Mouse (Mus musculus) cerebellum, adult 8-10 months (tissue): ENCODE measurements around the gene Zfp488.
A peak's percentile ranks its signal among the peaks of the same experiment; 100 is the strongest.

Source experiments
- DNase-seq: peaks from one replicate; pipeline ENCODE4 v3.0.0; 2022

Gene Zfp488

DNA sequence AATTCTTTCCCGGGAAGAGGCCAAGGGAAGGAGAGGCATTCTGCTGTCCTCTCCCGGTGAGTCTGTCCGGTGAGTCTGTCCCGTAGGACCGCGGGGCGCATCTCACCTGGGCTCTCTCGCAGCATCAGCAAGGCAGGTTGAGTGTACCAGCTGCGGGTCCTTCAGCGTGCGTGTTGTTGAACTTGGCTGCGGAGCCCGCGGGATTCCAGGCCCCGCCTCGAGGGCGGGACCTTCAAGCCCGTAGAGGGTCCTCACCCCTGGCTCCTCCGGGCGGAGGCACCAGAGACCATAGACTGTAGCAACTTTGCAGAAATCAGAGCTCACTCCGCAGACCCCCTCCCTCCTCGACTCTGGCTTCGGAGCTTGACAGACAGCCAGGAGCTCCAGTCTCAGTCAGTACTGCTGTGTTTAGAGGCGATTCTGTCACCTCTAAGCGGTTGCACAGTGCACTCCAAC is at the start of gene Zfp488:
Gene Zfp488, minus strand, starts transcription at position 161 of the 456 bp plus-strand sequence.
- DNase-seq, result no peak

DNA sequence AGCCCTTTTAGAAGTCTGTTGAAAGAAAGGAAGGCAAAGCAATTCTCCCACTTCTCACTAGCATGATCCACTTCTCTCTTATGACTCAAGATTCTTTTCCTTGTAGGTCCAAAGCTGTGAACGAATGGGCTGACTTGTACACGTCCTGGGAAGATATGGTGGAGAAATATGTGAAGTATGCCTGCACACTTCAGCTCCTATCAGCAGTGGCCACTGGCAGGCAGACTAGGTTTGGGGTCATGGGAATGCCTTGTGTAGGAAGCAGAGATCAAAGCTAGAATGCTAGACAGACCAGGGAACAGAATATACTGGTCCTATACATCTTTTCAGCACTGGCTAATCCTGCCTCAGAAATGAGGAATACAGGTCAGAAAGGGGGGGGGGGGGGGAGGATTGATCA is 48.1 kb upstream of the Zfp488 start:
- no peak for DNase-seq

DNA sequence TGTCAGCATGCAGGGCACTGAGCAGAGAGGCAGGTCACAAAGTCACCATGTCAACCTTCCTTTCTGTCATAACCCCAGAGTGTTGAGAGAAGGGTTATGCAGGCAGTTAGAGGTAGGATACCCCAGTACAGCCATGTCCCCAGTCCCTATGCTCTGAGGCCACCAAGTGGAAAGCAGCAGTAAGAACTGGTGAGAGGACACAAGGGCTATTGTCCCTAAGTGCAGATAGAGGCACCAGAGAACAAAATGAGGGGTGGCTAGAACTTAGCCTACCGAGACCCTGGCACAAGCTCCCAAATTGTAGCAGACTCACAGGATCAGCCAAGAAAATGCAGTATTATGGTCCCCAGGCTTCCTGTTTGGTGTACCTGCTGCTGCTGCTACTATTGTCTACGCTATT is 38.4 kb upstream of the Zfp488 start:
- DNase-seq, result no peak

DNA sequence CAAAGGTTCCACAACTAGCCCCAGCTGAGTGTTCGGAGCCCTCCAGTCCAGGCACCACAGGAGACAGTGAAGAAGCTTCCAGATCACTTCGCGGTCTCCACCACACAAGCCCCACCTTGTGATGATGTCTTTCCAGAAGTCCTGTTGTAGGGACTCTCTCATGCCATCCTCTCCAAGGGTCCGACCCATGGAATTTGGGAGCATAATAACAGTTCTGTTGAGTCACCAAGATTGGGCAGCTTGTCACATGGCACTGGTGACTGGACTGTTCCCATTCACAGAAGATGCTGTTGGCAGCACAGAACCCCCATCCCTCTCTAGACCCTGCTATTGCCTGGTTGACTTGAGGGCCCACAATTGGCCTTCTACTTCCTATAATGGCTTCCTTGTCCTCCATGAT is 37.8 kb upstream of the Zfp488 start, which contains the start of gene Gm5460:
Gene Gm5460, plus strand, starts transcription at position 378 of the 400 bp plus-strand sequence.
- DNase-seq, result no peak

DNA sequence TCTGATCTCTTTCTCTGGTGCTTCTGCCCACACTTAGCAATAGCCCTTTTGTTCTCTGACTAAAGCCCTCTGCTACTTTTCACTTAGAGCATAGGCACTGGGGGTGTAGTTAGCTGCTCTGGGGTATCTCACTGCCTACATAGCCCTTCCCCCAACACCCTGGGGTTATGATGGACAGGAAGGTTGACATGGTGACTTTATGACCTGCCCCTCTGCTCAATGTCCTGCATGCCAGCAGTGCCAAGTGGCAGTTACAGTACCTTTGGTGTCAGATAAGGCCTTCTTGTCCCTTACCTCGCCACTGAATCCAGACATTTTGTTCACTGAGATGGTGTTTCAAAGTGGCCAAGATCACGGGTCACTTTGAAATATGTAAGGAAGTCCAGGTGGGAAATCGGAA is 36.5 kb upstream of the Zfp488 start, which contains the start of gene Gm30083:
Gene Gm30083, minus strand, starts transcription at position 120 of the 400 bp plus-strand sequence.
- no peak for DNase-seq

DNA sequence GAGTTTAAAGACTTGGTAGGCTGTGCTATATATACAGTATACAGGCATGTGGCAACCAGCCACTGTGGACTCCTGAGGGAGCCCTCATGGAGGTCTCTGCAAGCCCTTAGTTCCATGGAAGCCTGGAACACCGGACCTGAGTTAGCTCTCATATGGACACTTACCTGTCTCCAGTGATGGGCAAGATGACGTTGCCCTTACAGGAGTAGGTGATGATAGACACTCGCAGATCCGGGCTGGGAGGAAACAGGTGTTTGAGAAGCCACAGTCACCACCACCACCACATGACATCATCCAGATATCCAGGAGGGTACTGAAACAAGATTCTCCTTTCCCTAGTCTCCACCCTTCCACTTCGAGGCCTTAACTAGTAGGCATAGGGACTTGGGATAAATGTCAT is 23.8 kb upstream of the Zfp488 start:
- no peak for DNase-seq

DNA sequence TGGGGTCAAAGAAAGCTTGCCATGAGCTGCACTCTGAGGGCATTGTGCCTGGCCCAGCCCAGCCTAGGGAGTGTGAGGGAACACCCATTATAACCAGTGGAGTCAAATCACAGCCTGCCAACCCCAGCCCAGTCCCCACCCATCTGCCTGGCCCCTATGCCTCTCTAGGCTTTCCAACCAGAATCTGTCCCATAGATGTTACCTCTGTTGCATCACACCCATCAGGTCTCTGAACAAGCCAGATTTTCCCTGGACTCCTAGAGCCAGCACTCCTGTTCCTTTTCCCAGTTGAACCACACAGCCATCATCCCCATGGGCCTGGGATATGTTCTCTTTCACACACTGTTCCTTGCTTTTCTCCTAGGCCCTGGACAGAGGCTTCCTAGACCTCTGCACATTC is 22.9 kb upstream of the Zfp488 start:
- DNase-seq, result no peak

DNA sequence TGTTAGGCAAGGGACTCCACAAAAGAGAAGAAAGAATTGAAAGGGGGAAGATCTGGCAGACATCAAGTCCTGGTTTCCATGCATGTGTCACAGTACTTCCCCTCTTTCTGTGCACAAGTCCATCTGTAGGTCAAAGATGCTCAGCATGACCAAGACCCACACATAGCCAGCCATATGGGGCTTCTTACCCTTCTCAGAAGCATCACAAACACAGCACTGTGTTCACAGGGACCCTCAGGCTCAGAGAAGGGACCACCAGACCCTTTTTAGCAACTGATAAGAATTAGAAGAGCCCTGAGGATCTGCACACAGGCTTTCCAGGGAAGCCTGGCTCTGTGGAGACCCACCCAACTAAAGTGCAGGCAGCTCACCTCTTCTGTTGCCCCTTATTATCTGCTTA is 21.5 kb upstream of the Zfp488 start:
- DNase-seq, result no peak

DNA sequence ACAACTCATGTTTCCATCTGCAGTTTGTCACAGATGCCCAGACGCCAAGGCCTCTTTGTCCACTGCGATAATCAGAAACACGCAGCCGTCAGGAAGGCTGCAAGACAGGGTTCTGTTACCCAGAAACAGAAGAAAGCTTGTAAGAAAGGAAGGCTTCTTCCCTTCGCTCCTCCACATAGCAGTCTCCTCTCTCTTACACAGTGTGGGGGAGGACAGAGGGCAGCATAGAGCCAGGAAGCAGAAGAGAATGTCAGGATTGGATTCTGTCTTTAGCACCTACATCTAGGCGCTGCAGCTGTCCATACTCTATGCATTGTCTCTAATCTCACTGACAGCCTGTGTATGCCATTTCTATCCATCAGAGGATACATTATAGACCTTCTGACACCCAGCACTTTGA is 18.9 kb upstream of the Zfp488 start:
- no peak for DNase-seq

DNA sequence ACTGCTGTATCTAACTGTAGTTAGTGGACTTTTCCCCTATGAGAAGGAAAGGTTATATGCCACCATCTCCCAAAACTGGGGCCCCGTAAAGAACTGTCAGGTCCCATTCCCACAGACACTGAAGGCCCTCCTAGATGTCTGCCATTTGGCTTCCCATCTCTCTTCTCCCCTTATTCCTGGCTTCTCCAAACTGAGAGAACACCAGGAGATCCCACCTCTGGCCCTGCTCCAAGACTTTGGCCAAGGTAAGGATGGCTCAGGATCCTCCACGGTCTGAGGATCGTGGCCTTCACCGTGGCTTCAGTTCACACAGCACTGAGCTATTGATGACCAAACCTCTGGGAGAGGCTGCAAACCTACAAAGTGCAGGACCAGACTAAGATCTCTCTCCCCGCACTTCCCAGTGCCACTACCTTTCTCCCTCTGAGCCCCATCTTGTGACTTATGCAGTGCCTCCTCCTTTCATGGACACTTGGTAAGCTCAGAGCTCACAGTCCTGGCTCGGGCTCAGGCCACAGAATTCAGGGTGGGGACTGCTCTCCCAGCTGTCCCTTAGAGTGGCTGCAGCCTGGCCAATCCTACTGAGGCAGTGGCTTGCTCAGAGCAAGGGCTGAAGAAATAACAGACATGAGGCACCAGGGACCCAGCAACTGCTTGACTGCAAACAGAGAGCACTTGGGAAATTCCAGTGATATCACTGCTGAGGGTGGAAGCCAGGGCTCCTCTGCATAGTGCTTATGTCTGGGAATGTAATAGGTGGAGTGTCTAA is 15.1 kb upstream of the Zfp488 start:
- no peak for DNase-seq

DNA sequence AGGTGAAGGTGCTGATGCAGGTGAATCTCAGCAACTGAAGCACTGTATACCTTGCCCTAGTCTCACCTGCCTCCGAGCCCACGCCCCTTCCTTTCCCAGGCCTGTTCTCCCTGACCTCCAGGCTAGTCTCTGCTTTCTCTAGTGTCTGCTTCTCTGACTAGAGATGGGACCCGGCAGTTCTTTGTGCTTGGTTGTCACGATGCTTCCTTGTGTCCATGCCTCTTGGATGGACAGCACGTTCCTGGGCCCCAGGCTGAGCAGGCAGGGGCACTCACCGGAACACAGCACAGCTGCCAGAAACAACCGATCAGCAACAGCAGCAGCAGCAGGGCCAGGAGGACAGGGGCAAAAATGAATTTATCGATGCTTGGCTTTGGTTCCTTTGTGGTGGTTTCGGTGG is 14.5 kb upstream of the Zfp488 start:
- no peak for DNase-seq

DNA sequence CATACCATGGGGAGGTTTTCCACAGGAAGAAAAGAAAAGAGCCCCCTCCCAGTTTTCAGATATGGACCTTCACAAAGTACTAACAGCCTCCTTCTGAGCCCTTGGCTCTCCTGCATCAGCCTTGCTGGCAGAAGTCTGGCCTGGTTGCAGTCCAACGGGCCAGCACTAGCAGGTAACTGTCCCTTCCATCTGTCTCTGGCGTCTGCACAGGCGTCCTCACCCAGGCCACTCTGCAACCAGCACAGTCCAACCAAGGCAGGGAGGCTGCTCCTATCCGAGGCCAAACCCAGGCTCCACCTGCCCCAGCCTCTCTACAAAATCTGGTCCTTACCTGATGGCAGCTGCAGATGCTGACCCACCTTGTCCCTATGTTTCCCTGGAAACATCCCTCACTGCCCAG is 13.4 kb upstream of the Zfp488 start:
- DNase-seq, result peak; percentile 71

DNA sequence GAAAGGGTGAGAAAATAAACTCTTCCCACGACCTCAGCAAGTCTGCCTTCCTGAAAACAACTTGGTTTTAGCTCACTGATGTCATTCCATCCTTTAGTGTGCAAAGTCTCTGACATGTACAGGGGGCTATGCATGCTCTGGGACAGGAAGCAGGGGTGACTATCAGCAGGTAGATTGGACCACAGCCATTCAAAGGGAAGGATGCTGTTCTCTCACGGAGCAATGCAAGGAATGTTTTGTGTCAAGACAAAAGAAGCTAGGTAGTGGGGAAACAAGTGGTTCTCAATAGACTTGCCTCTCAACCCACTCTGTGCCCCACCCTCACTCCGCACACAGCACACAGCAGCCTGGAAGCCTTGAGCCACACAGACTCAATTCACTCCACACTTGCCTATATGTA is 10.6 kb upstream of the Zfp488 start:
- DNase-seq, result no peak

DNA sequence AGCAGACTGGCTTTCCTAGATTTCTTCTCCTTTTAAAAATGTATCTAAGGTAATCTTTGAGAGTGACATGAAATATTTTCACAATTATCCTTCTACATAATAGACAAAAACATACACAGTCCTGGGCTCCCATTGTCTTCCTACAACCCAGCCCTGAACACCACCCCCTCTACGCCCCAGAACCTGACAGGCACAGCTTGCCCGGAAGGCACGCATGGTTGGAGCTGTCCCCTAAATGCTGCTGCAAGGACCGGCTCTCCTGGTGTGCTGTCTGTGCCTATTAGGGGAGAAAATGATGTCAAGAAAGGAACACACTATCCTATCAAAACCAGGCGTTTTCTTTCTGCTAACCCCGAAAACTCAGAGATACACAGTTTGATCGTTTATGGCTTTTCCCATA is 816 bp downstream of the Zfp488 start:
- DNase-seq, result no peak

DNA sequence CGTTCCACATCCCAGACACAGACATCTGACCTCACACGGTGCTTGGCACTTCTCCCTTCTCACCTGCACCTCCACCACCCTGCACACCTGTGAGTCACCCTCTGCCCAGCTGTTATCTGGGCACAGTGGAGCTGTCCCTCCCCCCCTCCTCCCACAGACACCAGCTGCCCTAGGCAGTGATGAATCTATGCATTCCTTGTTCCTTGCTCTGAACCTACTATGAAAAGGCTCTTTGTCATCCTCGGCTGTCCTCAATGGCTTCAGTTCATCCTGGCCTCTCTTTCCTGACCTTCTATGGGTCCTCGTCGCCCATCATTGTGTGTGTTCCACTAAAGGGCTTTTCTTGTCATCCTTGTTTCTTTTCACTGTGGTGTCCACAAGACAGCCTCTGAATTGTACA is 3.8 kb downstream of the Zfp488 start:
- DNase-seq, result no peak

DNA sequence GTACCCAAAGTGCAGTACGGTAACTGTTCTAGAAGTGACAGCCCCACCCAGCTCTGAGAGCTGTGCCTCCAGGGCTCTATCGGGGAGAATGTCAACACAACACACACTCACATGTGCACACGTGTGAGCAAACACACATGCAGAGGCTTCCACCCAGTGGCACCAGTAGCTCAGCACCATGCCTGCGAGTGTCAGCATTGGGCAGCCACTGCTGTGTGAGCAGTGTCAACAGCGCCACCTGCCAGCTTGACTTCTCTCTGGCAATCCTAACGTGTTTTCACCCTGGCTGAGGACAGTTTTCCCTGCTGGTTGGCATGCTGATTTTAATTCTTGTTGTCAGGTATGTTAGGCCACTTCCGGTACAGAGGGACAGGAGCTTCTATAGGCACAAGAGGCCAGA is 5.9 kb downstream of the Zfp488 start:
- no peak for DNase-seq

DNA sequence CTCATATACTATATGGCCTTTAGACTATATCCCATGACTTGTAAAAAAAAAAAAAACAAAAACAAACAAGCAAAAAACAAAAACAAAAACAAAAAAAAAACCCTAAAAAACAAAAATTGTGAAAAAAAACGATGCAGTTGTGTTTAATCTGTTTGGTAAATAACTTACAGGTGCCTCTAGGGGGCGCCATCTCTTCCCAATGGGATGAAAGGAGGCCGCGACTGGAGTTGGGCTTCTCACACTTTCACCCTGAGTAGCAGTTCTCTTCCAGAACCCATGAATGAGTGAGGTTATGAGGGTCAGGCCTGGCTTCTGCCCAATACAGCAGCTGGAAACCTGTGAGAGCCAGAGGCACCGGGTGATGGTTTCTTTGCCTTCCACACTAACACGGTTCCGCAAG is 12.9 kb downstream of the Zfp488 start:
- DNase-seq, result no peak

DNA sequence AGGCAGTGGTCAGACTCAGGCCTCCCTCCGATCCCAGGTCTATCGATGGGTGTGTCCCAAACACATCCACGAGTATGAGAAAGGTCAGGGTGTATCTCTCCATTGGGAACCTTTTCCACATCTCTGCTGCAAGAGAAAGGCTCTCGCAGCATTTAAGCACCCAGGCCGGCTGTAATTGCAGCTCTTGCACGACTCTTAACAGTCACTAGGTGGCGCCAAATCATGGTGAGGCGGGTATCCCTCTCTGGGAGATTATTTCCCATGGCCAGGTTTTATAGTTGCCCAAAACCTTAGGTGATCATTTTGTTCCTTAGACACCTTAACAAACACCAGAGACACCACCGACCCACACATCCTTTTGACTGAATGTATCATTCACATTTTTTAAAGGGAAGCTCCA is 19.2 kb downstream of the Zfp488 start:
- DNase-seq, result peak; percentile 59

DNA sequence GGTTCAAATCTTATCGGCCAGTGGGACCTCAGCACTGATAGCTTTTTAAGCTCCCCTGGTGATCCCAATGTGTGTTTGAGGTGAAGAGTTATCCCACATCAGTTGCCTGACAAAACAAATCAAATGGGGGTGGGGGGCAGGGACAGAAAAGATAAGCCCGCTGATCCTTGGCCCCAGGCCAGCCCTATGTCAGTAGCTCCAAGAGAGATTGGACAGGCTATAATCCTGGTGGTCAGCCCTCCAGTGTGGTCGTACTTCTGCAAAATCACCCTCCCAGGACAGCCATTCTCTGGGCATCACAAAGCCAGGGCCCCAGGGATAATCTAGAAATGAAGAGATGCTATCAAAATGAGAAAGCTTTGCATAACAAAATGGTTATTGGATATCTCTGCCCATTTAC is 19.7 kb downstream of the Zfp488 start:
- no peak for DNase-seq

DNA sequence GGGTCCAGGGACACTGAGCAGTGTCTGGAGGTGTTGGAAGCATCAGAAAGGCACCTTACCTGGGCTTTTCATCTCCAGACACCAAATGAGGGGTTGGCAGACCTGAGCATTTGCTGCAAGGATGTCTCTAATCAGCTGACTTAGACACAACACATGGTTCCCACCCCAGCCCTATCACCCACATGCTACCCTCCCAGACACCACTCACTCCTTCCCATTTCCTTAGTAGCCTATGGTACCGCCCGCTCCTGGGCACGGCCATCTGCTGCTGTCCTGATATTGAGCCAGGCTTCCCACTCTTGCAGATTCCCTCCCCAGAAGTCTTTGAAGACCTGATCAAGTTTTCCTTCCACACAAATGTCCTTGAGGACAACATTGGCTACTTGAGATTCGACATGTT is 20.4 kb downstream of the Zfp488 start:
- no peak for DNase-seq

DNA sequence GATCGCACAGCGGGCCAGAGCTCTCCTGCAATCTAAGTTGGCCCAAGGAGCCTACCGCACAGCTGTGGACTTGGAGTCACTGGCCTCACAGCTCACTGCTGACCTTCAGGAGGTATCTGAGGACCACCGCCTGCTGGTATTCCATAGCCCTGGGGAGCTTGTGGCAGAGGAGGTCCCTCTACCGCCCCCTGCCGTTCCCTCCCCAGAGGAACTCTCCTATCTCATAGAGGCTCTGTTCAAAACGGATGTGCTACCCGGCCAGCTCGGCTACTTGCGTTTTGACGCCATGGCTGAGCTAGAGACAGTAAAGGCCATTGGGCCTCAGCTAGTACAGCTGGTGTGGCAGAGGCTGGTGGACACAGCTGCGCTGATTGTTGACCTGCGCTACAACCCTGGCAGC is 22.5 kb downstream of the Zfp488 start:
- DNase-seq, result no peak

DNA sequence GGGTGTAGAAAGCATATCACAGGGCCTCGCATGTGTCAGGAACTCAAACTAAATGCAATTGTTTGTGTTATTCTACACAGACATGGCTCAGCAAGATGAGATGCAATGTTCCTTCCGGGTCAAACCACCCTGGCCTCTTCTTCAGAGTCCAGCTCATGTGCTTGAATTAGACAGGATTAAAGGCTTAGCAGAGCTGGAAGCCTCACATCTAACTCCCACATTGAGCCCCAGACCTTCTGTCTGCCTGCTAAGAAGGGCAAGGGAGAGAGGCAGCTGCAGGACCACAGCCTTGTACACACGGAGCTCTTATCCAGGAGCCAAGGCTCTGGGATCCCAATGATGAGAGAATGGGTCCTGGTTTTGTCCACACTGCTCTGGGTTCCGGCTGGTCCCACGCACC is 24.8 kb downstream of the Zfp488 start, which contains the start of gene Rbp3:
Gene Rbp3, plus strand, starts transcription at position 243 of the 400 bp plus-strand sequence.
- DNase-seq, result no peak

DNA sequence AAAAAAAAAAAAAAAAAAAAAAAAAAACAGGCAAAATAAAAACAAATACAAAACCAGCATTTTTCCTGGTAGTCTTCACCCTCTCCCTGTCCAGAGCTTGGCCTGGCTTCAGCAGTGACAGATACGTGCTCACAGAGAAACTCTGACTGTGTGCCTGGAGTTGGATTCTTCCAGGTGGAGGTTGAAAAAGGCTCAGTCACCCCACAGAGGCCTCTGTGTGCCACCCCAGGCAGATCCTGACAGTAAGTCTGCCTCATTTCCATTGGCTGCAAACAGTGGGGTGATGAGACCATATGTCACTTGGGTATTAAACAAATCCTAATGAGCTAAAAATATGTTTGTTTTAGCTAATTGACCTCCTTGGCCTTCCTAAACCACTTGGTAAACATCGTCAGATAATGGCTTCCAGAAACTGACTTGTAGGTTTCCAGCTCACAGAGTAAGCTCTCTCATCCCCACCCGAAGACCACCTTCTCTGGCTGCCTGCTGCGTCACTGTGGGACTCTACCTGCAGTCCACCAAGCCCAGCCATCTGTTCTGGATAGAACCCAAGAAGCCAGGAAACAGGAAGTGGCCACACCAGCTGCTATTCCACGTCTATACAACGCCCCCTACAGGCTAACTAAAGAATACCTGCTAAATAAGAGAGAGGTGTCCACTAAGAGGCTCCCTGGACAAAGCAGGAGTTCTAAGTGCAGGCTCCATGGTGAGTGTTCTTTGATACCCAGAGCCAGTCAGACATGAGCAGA is 26.2 kb downstream of the Zfp488 start:
- DNase-seq, result peak; percentile 22

DNA sequence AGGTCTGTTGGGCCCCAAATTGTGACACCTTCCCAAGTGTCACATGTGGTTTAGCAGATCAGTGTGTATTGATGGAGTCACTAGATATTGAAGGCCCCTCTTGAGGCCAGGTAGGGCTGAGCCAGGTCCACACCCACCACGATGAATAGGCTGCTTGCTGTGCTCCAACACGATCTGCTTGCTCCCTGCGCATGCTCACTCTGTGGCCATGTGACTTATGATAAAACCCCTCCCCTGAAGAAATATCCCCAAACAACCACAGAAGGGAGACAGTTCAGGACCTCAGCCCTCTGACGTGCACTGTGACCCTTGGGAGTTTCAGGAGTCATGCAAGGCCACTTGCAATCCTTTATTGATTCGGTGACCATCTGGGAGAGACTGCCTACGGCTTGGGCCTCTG is 32.4 kb downstream of the Zfp488 start:
- DNase-seq, result no peak
